Mouse (Mus musculus): ENCODE measurements at regions not wholly inside any gene's neighbourhood (a gene's known extent, or its start where the extent isn't known, plus 50 kb on each side); places are given as distances from the start of the nearest gene placed in this dataset.

DNA sequence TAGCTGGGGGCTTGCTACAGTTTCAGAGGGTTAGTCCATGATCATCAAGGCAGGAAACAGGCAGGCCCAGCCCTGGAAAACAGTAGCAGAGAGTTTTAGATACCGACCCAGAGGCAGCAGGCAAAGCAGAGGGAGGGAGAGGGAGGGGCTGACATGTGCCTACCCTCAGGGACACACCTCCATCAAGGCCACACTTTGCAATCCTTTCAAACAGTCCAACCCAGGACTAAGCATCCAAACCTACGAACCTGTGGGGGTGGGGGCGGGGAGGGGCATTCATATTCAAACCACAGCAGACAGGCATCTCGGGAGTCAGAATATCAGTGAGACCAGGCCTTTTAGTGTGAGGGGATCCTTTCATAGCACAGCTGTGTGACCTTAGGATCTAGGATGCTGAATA, 103.2 kb downstream of the Fam168b start:
- no peak for DNase-seq (ENCODE audit: low spot score)

DNA sequence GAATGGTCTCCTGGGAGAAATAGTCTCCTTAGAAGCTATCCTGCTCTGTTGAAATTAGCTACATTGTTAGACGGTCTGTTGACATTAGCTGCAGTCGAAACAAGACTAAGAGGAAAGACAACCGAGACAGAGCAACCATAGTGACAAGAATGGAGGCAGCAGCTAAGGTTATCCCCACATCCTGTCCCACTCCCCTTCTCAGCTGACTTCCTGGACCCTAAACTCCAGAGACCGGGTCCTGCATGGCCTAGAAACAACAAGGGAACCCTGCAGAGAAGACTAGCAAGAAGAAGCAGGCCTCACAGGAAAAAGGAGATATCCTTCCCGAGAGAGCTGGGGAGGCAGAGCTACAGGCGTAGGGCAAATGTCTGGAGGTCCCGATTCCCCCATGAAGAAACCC, 102.0 kb downstream of the Fam168b start:
- no peak for DNase-seq (ENCODE audit: low spot score)

DNA sequence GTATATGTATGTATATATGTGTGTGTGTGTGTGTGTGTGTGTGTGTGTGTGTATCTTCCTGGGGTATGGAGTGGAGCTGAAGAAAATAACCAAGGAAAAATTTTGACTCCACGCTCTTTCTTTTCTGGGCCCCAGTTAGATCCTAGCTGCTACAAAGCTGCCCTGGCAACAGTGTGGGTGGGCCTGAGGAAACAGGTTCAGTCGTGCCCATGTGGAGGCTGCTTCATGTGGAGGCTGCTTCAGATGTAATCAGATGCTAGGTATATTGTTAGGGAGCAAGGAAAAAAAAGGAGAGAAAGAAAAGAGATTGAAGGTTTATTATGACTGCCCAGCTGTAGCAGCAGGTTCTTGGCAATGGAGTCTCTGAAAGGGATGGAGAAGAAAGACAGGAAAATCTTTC, 100.6 kb downstream of the Fam168b start:
- no peak for DNase-seq (ENCODE audit: low spot score)

DNA sequence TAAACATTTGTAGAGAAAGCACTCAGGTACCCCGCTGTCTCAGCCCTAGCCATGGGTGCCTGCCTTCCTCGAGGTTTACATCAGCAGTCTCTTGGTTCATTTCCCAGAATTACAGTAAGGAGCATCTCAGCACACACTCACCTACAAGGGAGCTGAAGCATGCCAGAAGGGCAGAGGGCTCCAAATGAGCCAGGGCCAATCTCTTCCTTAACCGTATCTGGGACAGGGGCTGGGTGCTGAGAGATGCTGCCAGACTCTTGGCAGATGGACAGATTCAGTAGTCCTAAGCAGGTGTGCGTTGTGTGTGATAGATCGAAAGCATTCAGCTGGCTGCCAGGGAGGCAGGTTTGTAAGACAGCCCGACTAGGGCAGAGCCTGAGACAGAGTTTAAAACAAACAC, 97.0 kb downstream of the Fam168b start:
- no peak for DNase-seq (ENCODE audit: low spot score)

DNA sequence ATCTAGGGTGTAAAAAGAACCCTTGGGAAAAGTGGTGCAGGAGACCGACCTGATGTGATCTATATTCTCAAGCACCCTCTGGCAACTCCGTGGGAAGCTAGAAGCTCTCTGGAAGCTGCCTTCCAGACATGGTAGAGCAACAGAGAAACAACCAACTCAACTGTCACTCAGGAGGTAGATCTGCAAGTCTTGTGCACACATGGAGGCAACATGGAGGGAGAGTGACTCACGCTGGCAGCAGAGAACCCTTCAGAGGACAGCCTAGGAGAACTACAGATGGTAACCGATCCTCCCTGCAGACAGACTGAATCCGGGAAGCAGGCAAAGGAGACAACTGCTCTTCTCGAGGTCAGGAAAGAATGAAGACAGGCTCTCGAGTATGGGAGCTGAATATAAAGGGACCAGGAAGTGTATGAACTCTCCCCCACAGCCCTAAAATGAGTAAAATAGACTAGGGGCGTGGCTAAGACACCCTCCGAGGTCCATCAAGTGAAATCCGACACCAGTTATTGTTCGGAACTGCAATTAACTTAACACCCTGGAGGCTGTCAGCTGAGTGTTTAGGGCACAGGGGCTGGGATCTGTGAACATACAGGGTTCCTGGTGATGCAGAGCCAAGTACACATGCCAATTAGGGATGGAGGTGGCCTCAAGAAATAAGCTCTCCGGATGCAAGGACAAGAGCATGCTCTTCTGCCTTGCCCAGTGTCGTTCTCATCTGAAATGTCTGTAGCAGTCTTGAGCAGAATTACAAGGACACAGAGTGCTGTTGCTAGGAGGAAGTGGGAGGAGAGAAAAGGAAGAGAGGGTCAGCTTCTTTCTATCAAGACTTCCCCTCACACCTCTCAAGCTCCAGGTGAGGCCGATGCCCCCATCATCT, 93.5 kb downstream of the Fam168b start:
- peak; percentile 24 for DNase-seq (ENCODE audit: low spot score)

DNA sequence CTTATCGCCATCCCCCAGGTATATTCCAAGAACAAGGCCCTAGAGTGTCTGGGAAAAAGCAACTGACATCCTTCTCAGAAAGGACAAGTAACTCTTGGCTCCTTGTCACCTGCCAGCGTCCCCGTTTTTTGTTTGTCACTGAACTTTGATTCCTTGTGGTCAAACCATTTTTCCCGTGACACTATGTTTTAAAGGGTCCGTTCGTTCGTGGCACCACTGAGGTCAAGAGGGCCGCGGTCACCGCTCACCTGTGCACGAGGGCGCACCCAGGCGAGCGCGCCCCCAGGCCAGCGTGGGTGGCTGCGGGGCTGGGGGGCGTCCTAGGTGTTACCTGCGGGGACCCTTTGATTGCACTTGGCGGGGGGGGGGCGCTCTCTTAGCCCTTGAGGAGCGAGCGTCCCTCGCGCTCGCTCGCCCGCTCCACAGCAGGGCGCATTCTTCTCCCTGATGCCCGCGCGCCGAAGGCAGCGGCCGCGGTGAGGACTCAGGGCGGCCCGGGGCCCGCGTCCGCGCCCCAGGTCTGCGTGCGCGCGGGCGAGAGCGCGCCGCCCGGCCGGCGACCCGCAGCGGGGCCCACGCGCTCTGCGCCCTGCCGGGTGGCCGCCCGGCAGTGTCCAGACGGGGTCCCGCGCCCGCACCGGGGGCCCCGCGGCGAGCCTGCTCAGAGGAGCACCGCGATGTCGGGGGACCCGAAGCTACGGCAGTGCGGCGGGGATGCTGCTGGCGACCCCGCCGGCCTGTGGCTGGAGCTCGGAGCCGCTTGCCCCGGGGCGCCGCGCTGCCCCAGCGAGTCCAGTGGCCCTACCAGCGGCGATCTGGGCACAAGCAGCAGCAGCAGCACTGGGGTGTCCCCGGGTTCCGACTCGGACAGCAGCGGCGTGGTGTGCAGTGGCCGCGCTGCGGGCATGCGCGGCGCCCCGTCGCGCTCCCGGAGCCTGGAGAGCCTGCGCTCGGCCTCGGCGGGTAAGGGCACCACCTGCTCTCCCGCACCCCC, 92.5 kb downstream of the Fam168b start:
- DNase-seq (ENCODE audit: low spot score), result peak; percentile 53

DNA sequence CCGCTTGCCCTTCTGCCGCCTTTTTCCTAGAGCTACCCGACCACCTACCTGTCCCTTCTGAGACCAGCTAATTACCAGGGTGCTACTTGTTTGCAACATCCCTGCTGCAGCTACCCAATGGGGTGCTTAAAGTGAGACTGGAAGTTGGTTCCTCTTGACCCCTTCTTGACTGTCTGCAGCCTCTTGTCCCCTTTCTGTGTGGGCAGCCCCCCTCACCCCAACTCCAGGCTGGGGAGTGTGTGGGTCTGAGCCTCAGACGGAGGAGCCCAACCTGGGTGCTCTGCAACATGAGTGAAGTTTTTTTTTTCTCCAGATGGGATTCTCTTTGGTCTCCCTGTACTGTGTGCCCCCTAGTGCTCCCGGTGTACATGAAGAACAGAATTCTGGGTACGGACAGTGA, 91.7 kb downstream of the Fam168b start:
- DNase-seq (ENCODE audit: low spot score), result peak; percentile 16

DNA sequence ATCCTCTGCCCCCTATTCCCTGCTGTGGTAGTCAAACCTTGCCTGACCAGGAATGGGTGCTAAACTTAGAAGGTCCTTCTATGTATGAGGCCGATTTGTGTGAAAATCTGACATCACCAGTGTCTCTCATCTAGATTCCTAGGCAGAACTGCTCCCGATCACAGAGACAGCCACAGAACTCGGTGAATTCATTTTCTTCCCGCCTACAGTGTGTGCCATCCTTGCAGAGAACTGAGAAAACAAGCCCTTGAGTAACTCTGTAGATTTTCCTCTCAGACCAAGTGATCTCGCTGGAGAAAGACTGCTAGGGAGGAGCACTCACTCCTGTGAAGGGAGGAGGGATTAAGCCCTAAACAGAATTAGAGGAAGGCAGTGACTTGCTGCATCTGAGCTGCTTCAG, 89.3 kb downstream of the Fam168b start:
- no peak for DNase-seq (ENCODE audit: low spot score)

DNA sequence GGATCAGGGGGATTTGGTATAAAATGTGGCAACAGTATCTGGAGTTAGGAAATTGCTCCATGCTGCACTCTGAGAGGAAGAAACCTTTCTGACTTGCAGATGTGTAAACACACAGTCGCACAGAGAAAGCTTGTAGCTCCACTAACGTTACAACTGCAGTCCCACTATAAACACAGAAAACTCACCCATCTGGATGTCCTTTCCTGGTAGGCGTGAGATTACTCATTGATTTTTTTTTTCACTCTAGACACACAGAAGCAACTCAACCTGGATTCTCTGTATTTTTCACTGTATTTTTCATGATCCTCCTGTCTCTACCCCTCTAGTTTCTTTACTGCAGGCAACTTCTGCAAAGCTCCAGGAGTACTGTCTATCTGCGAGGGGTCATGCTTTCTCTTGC, 82.3 kb downstream of the Fam168b start:
- no peak for DNase-seq (ENCODE audit: low spot score)

DNA sequence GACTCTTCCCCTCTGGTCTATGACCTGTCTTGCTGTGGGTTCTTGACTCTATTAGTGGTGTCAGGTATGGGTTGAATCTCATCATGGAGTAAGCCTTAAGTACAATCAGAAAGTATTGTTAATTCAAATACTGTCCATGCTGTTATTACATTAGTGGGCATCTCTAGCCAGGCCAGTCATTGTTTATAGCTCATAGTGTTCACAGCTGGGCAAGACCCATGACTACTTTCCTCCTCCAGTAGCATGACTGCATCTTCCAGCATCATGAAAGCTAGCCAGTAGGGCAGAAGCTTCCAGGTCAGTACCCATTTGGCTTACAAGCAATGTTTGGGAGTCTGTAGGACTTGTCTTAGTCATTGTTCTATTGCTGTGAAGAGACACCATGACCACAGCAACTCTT, 81.4 kb downstream of the Fam168b start:
- DNase-seq (ENCODE audit: low spot score), result no peak

DNA sequence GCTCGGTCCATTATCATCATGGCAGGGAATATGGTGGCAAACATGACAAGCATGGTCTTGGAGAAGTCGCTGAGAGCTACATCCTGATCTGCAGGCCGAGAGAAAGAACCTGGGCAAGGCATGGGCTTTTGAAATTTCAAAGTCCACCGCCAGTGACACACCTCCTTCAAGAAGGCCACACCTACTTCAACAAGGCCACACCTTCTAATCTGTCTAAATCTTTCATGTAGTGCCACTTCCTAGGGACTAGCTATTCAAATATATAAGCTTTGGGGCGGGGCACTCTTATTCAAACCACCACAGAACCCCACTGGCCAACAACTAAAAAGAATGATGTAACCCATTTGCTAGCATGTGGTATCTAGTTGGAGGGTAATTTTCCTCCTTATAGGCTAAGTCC, 81.0 kb downstream of the Fam168b start:
- DNase-seq (ENCODE audit: low spot score), result no peak
